Mouse (Mus musculus) kidney, adult 11 months (tissue): ENCODE measurements around the gene Cdca5.
A peak's percentile ranks its signal among the peaks of the same experiment; 100 is the strongest.

ENCODE experiments used
- DNase-seq: peaks from one replicate; pipeline ENCODE4 v3.0.0; 2022

Gene Cdca5

GRCm38 (mm10) chr19:6061641-6062302 lies 23.0 kb upstream of the Cdca5 start:
- peak; percentile 50 for DNase-seq

DNA sequence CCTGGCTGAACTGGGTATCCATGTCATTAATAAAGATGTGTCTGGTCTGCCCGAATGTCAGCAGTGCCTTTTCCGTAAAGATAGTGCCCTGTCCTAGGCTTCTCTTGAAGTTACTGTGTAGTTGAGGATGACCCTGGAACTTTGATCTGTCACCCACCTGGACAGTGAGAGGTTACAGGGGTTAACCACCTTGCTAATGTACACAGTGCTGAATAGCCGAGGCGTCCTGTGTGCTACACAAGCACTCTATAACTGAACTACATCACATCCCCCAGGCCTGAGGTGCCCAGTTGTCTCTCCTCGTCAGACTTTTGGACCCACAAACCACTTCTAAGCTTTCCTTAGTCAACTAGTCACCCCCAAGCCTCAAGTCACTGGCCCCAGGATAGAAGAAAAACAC lies 22.4 kb upstream of the Cdca5 start:
- DNase-seq, result no peak

DNA sequence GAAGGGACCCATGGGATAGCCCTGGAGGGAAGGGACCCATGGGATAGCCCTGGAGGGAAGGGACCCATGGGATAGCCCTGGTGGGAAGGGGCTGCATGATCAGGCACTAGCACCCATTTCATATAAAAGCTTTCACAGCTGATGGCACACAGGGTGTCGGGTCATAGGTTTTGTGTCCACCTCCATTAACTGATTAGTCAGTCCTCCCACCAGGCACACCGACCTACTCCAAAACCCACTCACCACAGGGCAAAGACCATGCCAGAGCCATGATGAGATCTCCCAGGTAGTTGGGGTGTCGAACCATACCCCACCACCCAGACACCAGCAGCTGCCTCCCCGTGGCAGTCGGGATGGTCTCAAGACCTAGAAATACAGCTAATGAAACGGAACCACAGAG lies 21.7 kb upstream of the Cdca5 start:
- DNase-seq, result no peak

DNA sequence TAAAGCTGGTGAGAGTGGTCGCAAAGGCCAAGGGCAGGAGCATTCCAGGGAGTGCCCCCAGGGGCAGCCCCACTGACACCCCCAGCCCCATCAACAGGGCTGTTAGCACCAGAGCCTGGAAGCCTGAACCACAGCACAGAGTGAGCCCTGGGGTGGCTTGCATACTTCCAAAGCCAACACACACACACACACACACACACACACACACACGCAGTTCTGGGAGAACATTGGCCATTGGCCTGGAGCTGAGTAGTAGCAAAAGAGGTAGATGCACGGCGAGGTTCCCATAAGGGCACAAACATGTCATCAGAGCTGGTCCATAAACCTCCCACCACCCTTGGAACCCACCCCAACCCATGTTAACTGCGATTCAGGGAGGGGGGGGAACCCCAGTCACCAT lies 18.2 kb upstream of the Cdca5 start:
- no peak for DNase-seq

GRCm38 (mm10) chr19:6067011-6067723 lies 17.6 kb upstream of the Cdca5 start:
- peak; percentile 84 for DNase-seq

- DNase-seq, result peak; percentile 93
Measured at GRCm38 (mm10) chr19:6067724-6068415, 16.9 kb upstream of the Cdca5 start, which contains the start of gene Tm7sf2. TSS of gene Tm7sf2 (minus strand) at chr19:6068373.

DNA sequence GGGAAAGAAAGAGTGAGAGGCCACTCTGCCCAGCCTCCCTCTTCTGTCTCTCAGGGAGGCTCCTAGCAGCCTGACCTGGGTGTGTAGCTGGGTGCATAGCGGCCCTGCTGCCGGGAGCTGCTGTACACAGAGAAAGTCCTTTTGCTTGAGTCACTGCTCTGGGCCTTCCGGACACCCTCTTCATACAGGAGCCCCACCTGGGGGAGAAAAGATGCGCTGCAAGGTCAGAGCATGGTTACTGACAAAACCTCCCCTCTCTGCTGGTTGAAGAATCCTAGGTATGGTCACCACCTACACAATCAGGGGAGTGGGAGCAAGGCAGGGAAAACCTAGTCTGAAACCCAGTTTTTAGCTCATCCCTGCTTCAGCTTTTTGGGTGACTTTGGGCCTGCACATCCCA lies 15.8 kb upstream of the Cdca5 start:
- no peak for DNase-seq

DNA sequence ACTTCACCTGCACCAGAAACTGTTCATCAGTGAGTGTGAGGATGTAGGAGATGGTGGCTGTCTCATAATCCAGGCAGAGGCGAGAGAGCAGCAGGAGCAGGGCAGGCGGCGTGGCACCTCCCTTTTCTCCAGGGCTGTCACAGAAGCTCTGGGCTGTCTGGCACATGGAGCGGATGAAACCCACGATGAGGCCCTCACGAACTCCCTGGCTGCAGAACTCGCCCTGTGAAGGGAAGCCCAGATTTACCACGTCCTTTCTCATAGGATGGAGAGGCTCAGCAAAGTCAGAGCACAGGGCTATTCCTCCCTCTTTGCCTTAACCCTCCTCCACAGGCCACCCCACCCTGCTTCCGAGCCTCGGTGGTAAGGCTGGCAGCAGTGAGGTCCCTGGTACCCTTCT lies 14.9 kb upstream of the Cdca5 start:
- no peak for DNase-seq

DNA sequence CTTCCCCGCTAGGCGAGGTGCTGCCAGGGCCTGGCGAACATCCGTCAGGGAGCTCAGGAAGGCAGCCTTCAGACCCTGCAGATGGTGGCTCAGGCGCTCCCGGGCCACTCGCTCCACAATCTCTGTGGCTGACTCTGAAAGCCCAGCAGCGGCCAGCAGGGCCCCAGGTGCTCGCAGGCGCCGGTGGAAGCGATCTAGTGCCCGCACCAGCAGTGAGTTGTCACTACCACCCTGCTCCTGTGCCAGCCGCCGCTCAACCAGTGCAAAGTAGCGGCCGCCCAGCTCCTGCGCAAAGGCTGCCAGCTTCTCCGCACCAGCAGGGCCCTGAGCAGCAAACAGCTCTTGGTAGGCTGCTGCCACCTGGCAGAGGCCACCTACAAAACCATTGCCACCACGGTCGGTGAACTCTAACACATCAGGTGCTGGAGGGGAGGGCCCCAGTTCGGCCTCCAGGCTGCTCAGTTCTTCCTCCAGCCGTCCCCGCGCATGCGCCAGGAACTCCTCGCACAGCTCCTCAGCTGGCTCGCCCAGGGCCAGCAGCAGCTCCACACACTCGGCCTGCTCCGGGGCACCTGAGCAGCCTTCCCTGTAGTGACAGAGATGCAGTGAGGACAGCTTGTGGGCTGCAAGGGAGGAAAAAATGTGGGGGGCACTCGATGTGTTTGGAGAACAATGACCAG lies 14.1 kb upstream of the Cdca5 start:
- no peak for DNase-seq

GRCm38 (mm10) chr19:6071261-6071660 lies 13.5 kb upstream of the Cdca5 start:
- no peak for DNase-seq

GRCm38 (mm10) chr19:6073889-6074288 lies 10.9 kb upstream of the Cdca5 start:
- no peak for DNase-seq

DNA sequence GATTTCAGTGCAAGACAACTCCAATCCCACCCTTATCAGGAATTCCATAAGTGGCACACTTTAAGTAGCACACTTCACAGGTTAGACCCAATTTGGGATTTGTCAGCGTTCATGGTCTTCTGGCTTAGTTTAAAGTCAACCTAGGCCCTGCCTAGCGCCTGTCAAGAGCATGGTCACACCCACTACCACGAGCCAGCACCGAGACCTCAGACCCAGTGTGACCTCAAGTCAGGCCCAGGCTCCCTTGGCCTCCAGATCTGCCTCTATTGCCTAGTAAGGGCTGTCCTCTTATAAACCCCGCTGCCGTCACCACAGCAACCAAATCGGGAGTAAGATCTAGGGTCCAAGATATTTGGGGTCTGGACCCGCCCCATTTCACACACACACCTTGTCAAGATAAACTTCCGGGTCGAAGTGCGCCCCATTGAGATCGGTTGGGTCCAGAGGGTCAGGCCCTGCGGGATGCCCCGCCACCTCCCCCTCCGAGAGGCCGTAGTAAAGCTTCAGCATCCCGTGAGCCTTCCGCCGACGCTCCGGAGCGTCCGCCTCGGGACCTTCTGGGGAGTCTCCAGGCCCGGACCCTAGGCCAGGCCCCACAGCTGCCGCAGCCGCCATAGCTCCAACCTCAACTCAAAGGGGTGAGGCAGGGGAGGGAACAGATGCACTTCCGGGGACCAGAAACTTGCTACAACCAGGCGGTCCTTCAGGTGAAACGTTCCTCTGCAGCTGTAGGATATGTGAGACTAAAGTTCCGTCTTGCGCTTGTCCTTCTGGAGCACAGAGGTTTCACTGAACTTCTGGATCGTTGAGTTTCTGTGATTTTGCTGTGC lies 8.0 kb upstream of the Cdca5 start, which contains the start of gene Vps51:
TSS of gene Vps51 (minus strand) at position 668 of the 830 bp plus-strand sequence.
- DNase-seq, result peak; percentile 86

GRCm38 (mm10) chr19:6079983-6080480 lies 4.8 kb upstream of the Cdca5 start, which contains the start of gene Tmem262:
TSS of gene Tmem262 (plus strand) at chr19:6080033.
- no peak for DNase-seq

GRCm38 (mm10) chr19:6082156-6082555 lies 2.6 kb upstream of the Cdca5 start, which contains the start of gene Gm28374:
TSS of gene Gm28374 (minus strand) at chr19:6082256.
- no peak for DNase-seq

- peak; percentile 59 for DNase-seq
Measured at GRCm38 (mm10) chr19:6085417-6085879, 665 bp downstream of the Cdca5 start.

DNA sequence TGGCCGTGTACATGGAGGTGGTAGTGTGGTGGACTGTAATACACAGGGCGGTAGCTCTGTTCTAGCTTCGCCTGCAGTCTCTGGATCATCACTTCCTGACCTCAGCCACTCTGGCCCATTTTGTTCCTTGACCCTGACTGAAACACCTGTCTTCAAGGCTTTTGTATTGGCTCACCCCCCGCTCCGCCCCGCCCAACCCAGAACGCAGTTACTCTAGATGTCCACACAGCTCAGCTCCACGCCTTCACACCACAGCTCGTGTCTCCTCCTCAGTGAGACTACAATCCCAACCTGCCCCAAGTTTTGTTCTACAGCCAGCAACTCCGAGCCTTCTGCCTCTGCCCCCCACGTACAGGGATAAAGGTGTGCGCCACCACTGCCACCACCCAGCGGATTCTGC lies 4.1 kb downstream of the Cdca5 start:
- DNase-seq, result no peak

GRCm38 (mm10) chr19:6094119-6094518 lies 9.3 kb downstream of the Cdca5 start, which contains the start of gene AC131692.1:
TSS of gene AC131692.1 (plus strand) at chr19:6094419.
- no peak for DNase-seq

DNA sequence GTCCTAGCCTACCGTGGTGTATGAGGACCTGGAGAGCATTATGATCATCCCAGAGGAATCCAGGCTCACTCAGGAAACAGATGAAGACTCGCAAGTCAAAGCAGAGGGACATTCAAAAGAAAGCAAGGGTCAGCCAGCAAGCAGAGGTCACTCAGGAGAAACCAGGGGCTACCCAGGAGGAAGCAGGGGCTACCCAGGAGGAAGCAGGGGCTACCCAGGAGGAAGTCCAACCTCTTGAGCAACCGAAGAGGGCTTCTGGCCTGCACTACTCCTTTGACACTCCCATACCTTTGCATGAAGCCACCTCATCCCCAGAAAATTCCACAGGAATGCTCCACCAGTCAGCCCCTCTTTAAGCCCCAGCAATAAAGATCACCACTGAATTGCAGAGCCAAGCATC lies 13.1 kb downstream of the Cdca5 start:
- DNase-seq, result no peak

- no peak for DNase-seq
Measured at GRCm38 (mm10) chr19:6101186-6101585, 16.4 kb downstream of the Cdca5 start.

DNA sequence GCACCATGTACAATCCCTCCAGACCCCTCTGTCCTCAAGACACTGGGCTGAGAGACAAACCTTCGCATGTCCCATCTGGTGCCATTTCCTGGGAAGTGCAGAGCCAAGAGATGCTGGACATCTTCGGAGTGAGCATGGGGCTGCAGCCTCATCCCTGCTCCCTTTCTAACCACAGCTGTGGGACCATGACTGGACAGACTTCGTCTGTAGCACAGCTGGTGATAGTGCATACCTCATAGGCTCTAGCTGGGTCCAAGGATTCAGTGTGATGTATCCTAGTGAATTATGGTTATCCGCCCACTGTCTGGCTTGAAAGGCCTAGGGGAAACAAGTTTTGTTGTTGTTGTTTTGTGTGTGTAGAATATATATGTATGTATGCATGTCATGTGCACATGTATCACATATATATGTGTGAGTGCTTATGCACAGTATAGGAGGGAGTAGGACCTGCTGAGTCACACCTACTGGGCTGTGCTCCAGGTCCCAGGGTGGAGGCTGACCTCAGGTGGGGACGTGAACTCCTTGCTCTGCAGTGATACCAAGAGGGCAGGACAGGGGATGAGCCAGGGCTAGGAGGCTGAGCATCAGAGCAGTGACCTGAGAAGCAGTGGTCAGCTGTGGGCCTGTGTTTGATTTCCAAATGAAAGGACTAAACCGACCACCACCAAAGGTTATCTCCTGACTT lies 17.5 kb downstream of the Cdca5 start:
- no peak for DNase-seq

DNA sequence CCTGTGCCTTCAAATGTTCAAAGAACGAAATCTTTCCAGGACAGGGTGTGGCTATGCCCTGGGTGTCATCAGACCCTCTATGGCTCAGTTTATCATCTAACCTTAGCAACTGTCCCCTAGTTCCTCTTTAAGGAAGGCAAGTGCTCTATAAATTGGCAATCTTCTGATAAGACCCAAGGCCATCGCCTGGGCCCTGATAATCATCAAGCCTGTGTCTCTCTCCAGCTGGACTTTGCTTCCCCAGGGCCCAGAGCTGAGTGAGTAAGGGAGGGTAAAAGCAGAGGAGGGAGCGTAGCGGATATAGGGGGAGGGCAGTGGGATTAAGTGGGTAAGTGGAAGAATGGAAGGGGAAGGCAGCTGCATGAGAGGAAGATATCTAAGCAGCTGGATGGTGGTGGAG lies 19.7 kb downstream of the Cdca5 start:
- no peak for DNase-seq
